Mouse (Mus musculus) kidney, postnatal 14 days (tissue): Measurements from ENCODE around the gene Dhrs9.

Experiments used
- DNase-seq: peaks from one replicate; pipeline ENCODE4 v3.0.0; 2022; ENCODE audit warnings: mixed read lengths

Gene Dhrs9

GRCm38 (mm10) chr2:69424829-69425228, 44.6 kb downstream of the Dhrs9 start:
- DNase-seq: no peak

DNA sequence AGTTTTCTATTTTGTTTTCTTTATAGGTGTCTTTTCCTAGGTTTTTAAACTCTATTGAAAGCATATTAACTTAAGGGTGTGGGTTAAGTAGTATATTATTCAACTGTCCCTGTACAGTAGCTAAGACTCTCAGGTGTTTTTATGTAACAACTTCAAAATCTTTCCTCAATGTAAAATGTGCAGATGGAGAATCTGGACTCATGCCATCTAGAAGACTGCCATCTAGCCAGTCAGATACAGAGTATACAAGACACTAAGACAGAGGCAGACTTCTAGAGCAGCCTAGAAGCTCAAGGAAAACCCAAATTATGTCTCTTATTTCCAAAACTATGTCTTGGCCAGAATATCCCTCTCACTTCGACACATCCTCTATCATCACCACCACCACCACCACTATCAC, 45.8 kb downstream of the Dhrs9 start:
- DNase-seq: no peak

GRCm38 (mm10) chr2:69427141-69427540, 46.9 kb downstream of the Dhrs9 start:
- no peak for DNase-seq

GRCm38 (mm10) chr2:69428116-69428515, 47.9 kb downstream of the Dhrs9 start:
- DNase-seq: peak; percentile 74

GRCm38 (mm10) chr2:69441656-69442055, 61.4 kb downstream of the Dhrs9 start:
- no peak for DNase-seq

GRCm38 (mm10) chr2:69445896-69446472, 65.7 kb downstream of the Dhrs9 start:
- peak; percentile 21 for DNase-seq

- peak; percentile 59 for DNase-seq
These were observed 68.3 kb downstream of the Dhrs9 start for GRCm38 (mm10) chr2:69448581-69448980.

DNA sequence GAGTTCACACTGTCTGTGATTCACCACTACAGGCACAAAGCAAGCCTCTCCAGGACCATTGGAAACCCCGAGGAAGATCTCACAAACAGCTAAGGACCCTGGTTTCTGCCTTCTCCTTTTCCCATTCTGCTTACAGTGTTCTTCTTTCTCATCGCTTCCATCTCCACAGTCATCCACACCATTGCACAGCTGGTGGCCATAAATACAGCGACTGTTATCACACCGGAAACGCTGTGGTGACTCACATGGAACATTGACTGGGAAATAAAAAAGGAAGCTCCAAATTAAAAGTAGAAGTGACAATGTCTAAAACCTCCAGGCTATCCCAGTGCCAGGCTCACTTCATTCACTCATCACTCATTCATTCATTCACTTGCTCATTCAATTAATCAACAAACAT, 70.9 kb downstream of the Dhrs9 start:
- no peak for DNase-seq
